Mouse (Mus musculus): ENCODE data around the gene Apobr.

DNA sequence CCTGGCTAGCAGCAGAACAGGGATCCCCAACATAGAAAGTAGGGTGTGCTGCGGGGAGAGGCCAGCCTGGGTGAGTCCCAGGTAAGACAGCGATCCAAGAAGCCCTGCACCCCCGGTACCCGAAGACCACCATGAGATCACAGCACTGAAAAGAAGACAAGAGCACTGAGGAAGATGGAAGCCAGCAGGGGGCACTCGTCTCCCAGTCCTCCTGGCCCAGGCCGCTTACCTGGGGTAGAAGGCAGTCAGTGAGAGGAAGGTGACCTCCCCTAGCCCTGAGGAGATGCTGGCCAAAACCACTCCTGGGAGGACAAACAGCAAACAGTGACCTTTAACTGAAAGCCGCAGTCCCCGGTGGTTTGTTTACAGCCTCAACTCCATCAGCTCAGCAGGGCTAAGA is 5.6 kb upstream of the Apobr start:
- TF ChIP-seq POLR2A (IDR thresholded peaks at IDR 0.05; ENCODE audit: low read depth, low read length) (no peak), CTCF (IDR thresholded peaks at IDR 0.05; ENCODE audit: extremely low read depth, insufficient read length, insufficient replicate concordance, low read depth, low read length) (peak; percentile 65; the same call in 1 of the 2 replicates)
